Mouse (Mus musculus) CH12.LX (cell line): ENCODE measurements around the gene Hdhd3. TPM values are rescaled to one million over a fixed set of nuclear protein-coding genes. Genes with fewer than 3 reads are reported as not detected.

Source experiments
- DNase-seq: peaks from one replicate; pipeline ENCODE4 v3.0.0-alpha.2; 2013; ENCODE audit errors: extremely low read depth
- H3K27ac ChIP-seq: 2 replicates; pipeline ENCODE4 v1.5.1; 2012; ENCODE audit warnings: low read depth, mild to moderate bottlenecking, control low read depth, moderate library complexity; ENCODE audit not compliant: insufficient read depth
- H3K27me3 ChIP-seq: replicated peaks from 2 replicates; pipeline ENCODE3; 2012; ENCODE audit warnings: inconsistent platforms
- H3K36me3 ChIP-seq, 2 experiments: replicated peaks in 1 of 2; 2 replicates each; pipeline versions ENCODE3 to v1.6.1; 2012; ENCODE audit warnings: inconsistent platforms in 1 of 2, low read length in 1 of 2, mild to moderate bottlenecking in 1 of 2, mixed read lengths in 1 of 2, moderate library complexity in 1 of 2; ENCODE audit not compliant: control insufficient read depth in 1 of 2, insufficient read depth in 1 of 2
- H3K4me1 ChIP-seq, 2 experiments: 2 replicates each; pipeline ENCODE4 v1.6.1; 2012; ENCODE audit warnings: inconsistent platforms in 1 of 2, moderate library complexity in 1 of 2; ENCODE audit not compliant: insufficient read depth in 2 of 2, control insufficient read depth in 1 of 2
- H3K4me2 ChIP-seq: 2 replicates; pipeline ENCODE4 v1.6.1; 2012; ENCODE audit warnings: low read depth, mild to moderate bottlenecking, control low read depth; ENCODE audit not compliant: poor library complexity, insufficient read depth, severe bottlenecking
- H3K4me3 ChIP-seq, 3 experiments: fragments of 150-350 bp in 1 of 3; sonication (generic) in 1 of 3; replicated peaks in 1 of 3; 2 replicates each; pipeline versions ENCODE3 to v1.5.1; 2011 to 2012; ENCODE audit warnings: low read depth in 2 of 3, low read length in 2 of 3, mild to moderate bottlenecking in 2 of 3, moderate library complexity in 2 of 3, control low read depth in 1 of 3, improper control_type of control experiment in 1 of 3, inconsistent platforms in 1 of 3, mixed read lengths in 1 of 3; ENCODE audit not compliant: poor library complexity in 1 of 3
- H3K79me2 ChIP-seq: replicated peaks from 2 replicates; pipeline ENCODE4 v1.6.1; 2012; ENCODE audit warnings: mild to moderate bottlenecking, moderate library complexity; ENCODE audit not compliant: control insufficient read depth, poor library complexity, insufficient read depth, severe bottlenecking; ENCODE audit errors: extremely low read depth
- H3K9ac ChIP-seq: 2 replicates; pipeline ENCODE4 v1.6.1; 2012; ENCODE audit warnings: low read depth, mild to moderate bottlenecking, control low read depth, moderate library complexity; ENCODE audit not compliant: insufficient read depth
- H3K9me3 ChIP-seq: replicated peaks from 2 replicates; pipeline ENCODE3; 2012; ENCODE audit warnings: low read length, inconsistent platforms, mixed read lengths
- CHD1 ChIP-seq: IDR thresholded peaks from 2 replicates; pipeline ENCODE4 v1.6.1; 2012; ENCODE audit warnings: low read depth, low read length, improper control_type of control experiment, inconsistent platforms
- CHD2 ChIP-seq: IDR thresholded peaks from 2 replicates; pipeline ENCODE4 v1.6.1; 2011; ENCODE audit warnings: low read length, improper control_type of control experiment
- CTCF ChIP-seq, 2 experiments: IDR thresholded peaks in 1 of 2; conservative IDR thresholded peaks in 1 of 2; 2 replicates each; pipeline ENCODE4 v1.5.1; 2011 to 2012; ENCODE audit warnings: low read depth in 2 of 2, low read length in 2 of 2, improper control_type of control experiment in 1 of 2, inconsistent platforms in 1 of 2, mild to moderate bottlenecking in 1 of 2, moderate library complexity in 1 of 2
- ELF1 ChIP-seq: IDR thresholded peaks from 2 replicates; pipeline ENCODE4 v1.6.1; 2014; ENCODE audit warnings: low read depth, mild to moderate bottlenecking, inconsistent platforms, low read length, improper control_type of control experiment
- EP300 ChIP-seq: IDR thresholded peaks from 2 replicates; pipeline ENCODE4 v1.6.1; 2011; ENCODE audit warnings: low read length, improper control_type of control experiment
- ETS1 ChIP-seq: conservative IDR thresholded peaks from 2 replicates; pipeline ENCODE4 v1.6.1; 2012; ENCODE audit warnings: low read depth, mild to moderate bottlenecking, inconsistent platforms, low read length, improper control_type of control experiment, moderate library complexity
- GABPA ChIP-seq: IDR thresholded peaks from 2 replicates; pipeline ENCODE4 v1.6.1; 2012; ENCODE audit warnings: low read depth, low read length, improper control_type of control experiment, inconsistent platforms; ENCODE audit not compliant: insufficient replicate concordance
- IRF4 ChIP-seq: IDR thresholded peaks from 2 replicates; pipeline ENCODE4 v1.6.1; 2014; ENCODE audit warnings: low read depth, mild to moderate bottlenecking, inconsistent platforms, low read length, improper control_type of control experiment
- JUN ChIP-seq: IDR thresholded peaks from 2 replicates; pipeline ENCODE4 v1.6.1; 2011; ENCODE audit warnings: low read depth, mild to moderate bottlenecking, low read length, improper control_type of control experiment, moderate library complexity; ENCODE audit not compliant: insufficient read depth
- JUND ChIP-seq: conservative IDR thresholded peaks from 2 replicates; pipeline ENCODE4 v1.6.1; 2011; ENCODE audit warnings: low read depth, low read length, improper control_type of control experiment
- KAT2A ChIP-seq: IDR thresholded peaks from 2 replicates; pipeline ENCODE4 v1.6.1; 2012; ENCODE audit warnings: low read length, improper control_type of control experiment, inconsistent platforms; ENCODE audit not compliant: insufficient replicate concordance
- MAX ChIP-seq: IDR thresholded peaks from 2 replicates; pipeline ENCODE4 v1.6.1; 2011; ENCODE audit warnings: low read length, improper control_type of control experiment
- MAZ ChIP-seq: IDR thresholded peaks from 2 replicates; pipeline ENCODE4 v1.6.1; 2012; ENCODE audit warnings: low read depth, mild to moderate bottlenecking, inconsistent platforms, low read length, improper control_type of control experiment, moderate library complexity
- NELFE ChIP-seq: IDR thresholded peaks from 2 replicates; pipeline ENCODE4 v1.6.1; 2011; ENCODE audit warnings: low read depth, low read length, improper control_type of control experiment
- PAX5 ChIP-seq: IDR thresholded peaks from 2 replicates; pipeline ENCODE4 v1.6.1; 2012; ENCODE audit warnings: low read length, inconsistent platforms, mixed read lengths
- POLR2A ChIP-seq: IDR thresholded peaks from 2 replicates; pipeline ENCODE4 v1.6.1; 2011; ENCODE audit warnings: low read depth, mild to moderate bottlenecking, improper control_type of control experiment, low read length
- POLR2AphosphoS2 ChIP-seq: IDR thresholded peaks from 2 replicates; pipeline ENCODE4 v1.6.1; 2011; ENCODE audit warnings: low read depth, low read length, improper control_type of control experiment
- RCOR1 ChIP-seq: conservative IDR thresholded peaks from 2 replicates; pipeline ENCODE4 v1.6.1; 2012; ENCODE audit warnings: low read depth, mild to moderate bottlenecking, inconsistent platforms, low read length, improper control_type of control experiment
- SIN3A ChIP-seq: IDR thresholded peaks from 2 replicates; pipeline ENCODE4 v1.6.1; 2012; ENCODE audit warnings: low read length, improper control_type of control experiment, inconsistent platforms
- SMC3 ChIP-seq: IDR thresholded peaks from 2 replicates; pipeline ENCODE4 v1.6.1; 2011; ENCODE audit warnings: low read depth, low read length, improper control_type of control experiment
- UBTF ChIP-seq: IDR thresholded peaks from 2 replicates; pipeline ENCODE4 v1.6.1; 2012; ENCODE audit warnings: low read depth, mild to moderate bottlenecking, inconsistent platforms, low read length, improper control_type of control experiment, moderate library complexity
- USF2 ChIP-seq: conservative IDR thresholded peaks from 2 replicates; pipeline ENCODE4 v1.6.1; 2011; ENCODE audit warnings: low read depth, low read length, improper control_type of control experiment
- ZMIZ1 ChIP-seq: IDR thresholded peaks from 2 replicates; pipeline ENCODE4 v1.6.1; 2012; ENCODE audit warnings: low read depth, mild to moderate bottlenecking, inconsistent platforms, low read length, improper control_type of control experiment
- dilution Hi-C: fragments of 300-500 bp; cut with MboI; formaldehyde crosslinking; loops from 2 replicates; pipeline ENCODE4 v1.14.3; 2020; ENCODE audit warnings: low sequenced_read_pairs; ENCODE audit not compliant: extremely low pct_unique_long_range_greater_than_20kb, extremely low pct_ligation_motif_present
- in situ Hi-C: fragments of 300-500 bp; cut with MboI; formaldehyde crosslinking; loops from 3 replicates; pipeline ENCODE4 v1.14.3; 2019; ENCODE audit warnings: low sequenced_read_pairs, low pct_ligation_motif_present, low pct_unique_long_range_greater_than_20kb, mixed read lengths
- polyA plus RNA-seq: library from polyadenylated mRNA; unstranded; fragments of >175 nt; gene quantifications from 2 replicates; pipeline ENCODE4 v1.2.1, GENCODE M21; 2012; ENCODE audit warnings: low read depth; ENCODE audit not compliant: insufficient read length
- total RNA-seq, 2 experiments: library from RNA; depleted of rRNA; stranded (reverse); fragments of 300-350 nt in 1 of 2; fragments of >200 nt in 1 of 2; gene quantifications; 2 replicates each; pipeline ENCODE4 v1.2.3; 2012 to 2014

Hdhd3 gene
- total and polyA plus RNA-seq, 3 experiments = 4.5 to 4.7 (median 4.7) TPM

DNA sequence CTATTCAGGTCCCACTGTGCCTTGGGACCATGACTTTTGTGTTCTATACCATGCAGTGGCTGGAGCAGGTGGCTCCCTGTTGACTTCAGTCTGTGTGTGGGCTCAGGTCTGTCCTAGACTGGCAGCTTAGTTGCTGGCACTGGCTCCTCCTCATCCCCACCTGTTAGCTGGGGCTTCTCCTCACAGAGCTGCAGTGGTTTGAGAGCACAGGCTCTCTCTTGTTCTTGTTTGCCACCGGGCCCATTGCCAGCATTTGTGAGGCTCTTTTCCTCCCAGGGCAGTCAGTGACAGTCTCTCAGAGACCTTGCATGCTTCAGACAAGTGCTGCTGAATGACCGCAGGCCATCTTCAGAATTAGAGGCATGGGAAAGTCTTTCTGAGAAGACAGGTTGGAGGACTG lies 10.6 kb downstream of the Hdhd3 start:
- no peak overlapping the region for H3K4me2 ChIP-seq
- peaks cover 0 to 1% of the 10 kb centered on the region in 2 experiments for H3K36me3 ChIP-seq
- no peak overlapping the region for H3K4me3 ChIP-seq
- dilution Hi-C loops (no loop called here), in situ Hi-C loops (no loop called here)
- DNase-seq = no peak
- peaks cover 2 to 4% of the 10 kb centered on the region in 2 experiments; a peak in 3 of 4 replicates for H3K4me1 ChIP-seq
- no peak for TF ChIP-seq ZMIZ1
- no peak for TF ChIP-seq JUND
- no peak for TF ChIP-seq SMC3
- no peak for TF ChIP-seq MAX
- no peak for TF ChIP-seq ETS1
- no peak for TF ChIP-seq POLR2AphosphoS2
- no peaks in the 10 kb centered on the region for H3K9me3 ChIP-seq
- no peak overlapping the region for H3K27ac ChIP-seq
- H3K27me3 ChIP-seq = no peaks in the 10 kb centered on the region
- H3K79me2 ChIP-seq = no peaks in the 10 kb centered on the region
- no peak overlapping the region for H3K9ac ChIP-seq

- Histone ChIP-seq H3K9me3 (no peaks in the 10 kb centered on the region), H3K27me3 (no peaks in the 10 kb centered on the region), H3K9ac (no peak overlapping the region), H3K4me1 (peaks cover 0 to 19% of the 10 kb centered on the region in 2 experiments; a peak in 2 of 4 replicates), H3K36me3 (no peaks in the 10 kb centered on the region), H3K27ac (no peak overlapping the region), H3K4me3 (no peak overlapping the region), H3K79me2 (no peaks in the 10 kb centered on the region), H3K4me2 (no peak overlapping the region)
- no peak for DNase-seq
- dilution Hi-C loops = no loop called here
- TF ChIP-seq EP300 (no peak), SIN3A (no peak), IRF4 (no peak), CHD1 (no peak), GABPA (no peak), USF2 (no peak), NELFE (no peak), UBTF (no peak), ELF1 (no peak), MAZ (no peak), CHD2 (no peak), RCOR1 (no peak), KAT2A (no peak), MAX (no peak), PAX5 (no peak), POLR2A (no peak), JUN (no peak), CTCF (conservative IDR thresholded peaks at IDR 0.05 in 1 of 2, IDR thresholded peaks at IDR 0.05 in 1 of 2; ENCODE audit: low read depth in 2 of 2, low read length in 2 of 2) (no peak)
- in situ Hi-C loops = no loop called here
Measured at GRCm38 (mm10) chr4:62487914-62488313, 15.4 kb downstream of the Hdhd3 start.
